Mouse (Mus musculus): ENCODE results near the gene Surf6. TPM values are rescaled to one million over a fixed set of nuclear protein-coding genes. Genes with fewer than 3 reads are reported as not detected.

Surf6 gene
- 5.9 TPM for polyA plus RNA-seq (2014; fragmentation: Illumina TruSeq; extraction: RNeasy Lipid Tissue Mini Kit (QIAGEN cat#74804); ENCODE audit: low read depth, low replicate concordance)

GRCm38 (mm10) chr2:26902467-26903220 is at the start of gene Surf6:
TSS of gene Surf6 (minus strand) at chr2:26902879.

GRCm38 (mm10) chr2:26933304-26934055 is 30.8 kb upstream of the Surf6 start, which contains the start of the genes Surf4 and Stkld1:
TSS of gene Surf4 (minus strand) at chr2:26933928.
TSS of gene Stkld1 (plus strand) at chr2:26934047.

GRCm38 (mm10) chr2:26915927-26916728 is 13.4 kb upstream of the Surf6 start, which contains the start of the genes Surf2 and Surf1:
TSS of gene Surf2 (plus strand) at chr2:26916367.
TSS of gene Surf1 (minus strand) at chr2:26916530.

GRCm38 (mm10) chr2:26910124-26910993 is 7.7 kb upstream of the Surf6 start, which contains the start of the genes Med22 and Rpl7a:
TSS of gene Med22 (minus strand) at chr2:26910677.
TSS of gene Rpl7a (plus strand) at chr2:26910764.

DNA sequence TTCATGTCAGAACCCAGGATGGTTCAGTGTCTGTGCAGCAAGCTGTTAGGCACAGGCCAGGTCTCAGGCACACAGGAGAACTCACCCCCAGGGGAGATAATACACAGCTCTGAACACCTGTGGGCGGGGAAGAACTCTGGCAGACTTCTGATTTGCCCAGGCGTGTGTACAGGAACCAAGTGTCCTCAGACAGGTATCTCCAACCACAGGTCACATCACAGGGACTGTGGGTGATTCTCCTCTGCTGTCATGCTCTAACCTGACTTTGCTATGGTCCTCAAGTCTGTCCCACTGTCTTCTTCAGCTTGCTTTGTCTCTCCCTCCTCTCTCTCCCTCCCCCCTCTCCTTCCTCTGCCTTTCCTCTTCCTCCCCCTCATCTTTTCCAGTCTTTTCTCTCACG is 37.8 kb downstream of the Surf6 start, which contains the start of gene Abo:
Gene Abo, minus strand, starts transcription at position 101 of the 400 bp plus-strand sequence.

Other genes starting within 250 kb of the Surf6 start
- not detected for gene Lcn4, start 231.6 kb downstream of the Surf6 start, polyA plus RNA-seq (2014; fragmentation: Illumina TruSeq; extraction: RNeasy Lipid Tissue Mini Kit (QIAGEN cat#74804); ENCODE audit: low read depth, low replicate concordance)
- gene Abo, start 37.9 kb downstream of the Surf6 start, polyA plus RNA-seq (2014; fragmentation: Illumina TruSeq; extraction: RNeasy Lipid Tissue Mini Kit (QIAGEN cat#74804); ENCODE audit: low read depth, low replicate concordance), result 0.94 TPM
- 5.3 TPM for gene Med22, start 7.8 kb upstream of the Surf6 start, polyA plus RNA-seq (2014; fragmentation: Illumina TruSeq; extraction: RNeasy Lipid Tissue Mini Kit (QIAGEN cat#74804); ENCODE audit: low read depth, low replicate concordance)
- 24.2 TPM for gene Rpl7a, start 7.9 kb upstream of the Surf6 start, polyA plus RNA-seq (2014; fragmentation: Illumina TruSeq; extraction: RNeasy Lipid Tissue Mini Kit (QIAGEN cat#74804); ENCODE audit: low read depth, low replicate concordance)
- gene Surf2, start 13.5 kb upstream of the Surf6 start, polyA plus RNA-seq (2014; fragmentation: Illumina TruSeq; extraction: RNeasy Lipid Tissue Mini Kit (QIAGEN cat#74804); ENCODE audit: low read depth, low replicate concordance), result 4.6 TPM
- 13.2 TPM for gene Surf1, start 13.7 kb upstream of the Surf6 start, polyA plus RNA-seq (2014; fragmentation: Illumina TruSeq; extraction: RNeasy Lipid Tissue Mini Kit (QIAGEN cat#74804); ENCODE audit: low read depth, low replicate concordance)
- 59.1 TPM for gene Surf4, start 31.0 kb upstream of the Surf6 start, polyA plus RNA-seq (2014; fragmentation: Illumina TruSeq; extraction: RNeasy Lipid Tissue Mini Kit (QIAGEN cat#74804); ENCODE audit: low read depth, low replicate concordance)
- gene Stkld1, start 31.2 kb upstream of the Surf6 start, polyA plus RNA-seq (2014; fragmentation: Illumina TruSeq; extraction: RNeasy Lipid Tissue Mini Kit (QIAGEN cat#74804); ENCODE audit: low read depth, low replicate concordance), result 114 TPM
- 27.9 TPM for gene Rexo4, start 61.5 kb upstream of the Surf6 start, polyA plus RNA-seq (2014; fragmentation: Illumina TruSeq; extraction: RNeasy Lipid Tissue Mini Kit (QIAGEN cat#74804); ENCODE audit: low read depth, low replicate concordance)
- gene Adamts13, start 70.5 kb upstream of the Surf6 start, polyA plus RNA-seq (2014; fragmentation: Illumina TruSeq; extraction: RNeasy Lipid Tissue Mini Kit (QIAGEN cat#74804); ENCODE audit: low read depth, low replicate concordance), result not detected
- 5.6 TPM for gene Cacfd1, start 107.0 kb upstream of the Surf6 start, polyA plus RNA-seq (2014; fragmentation: Illumina TruSeq; extraction: RNeasy Lipid Tissue Mini Kit (QIAGEN cat#74804); ENCODE audit: low read depth, low replicate concordance)
- not detected for gene Slc2a6, start 125.1 kb upstream of the Surf6 start, polyA plus RNA-seq (2014; fragmentation: Illumina TruSeq; extraction: RNeasy Lipid Tissue Mini Kit (QIAGEN cat#74804); ENCODE audit: low read depth, low replicate concordance)
- not detected for gene Mymk, start 169.3 kb upstream of the Surf6 start, polyA plus RNA-seq (2014; fragmentation: Illumina TruSeq; extraction: RNeasy Lipid Tissue Mini Kit (QIAGEN cat#74804); ENCODE audit: low read depth, low replicate concordance)
- gene Adamtsl2, start 176.5 kb upstream of the Surf6 start, polyA plus RNA-seq (2014; fragmentation: Illumina TruSeq; extraction: RNeasy Lipid Tissue Mini Kit (QIAGEN cat#74804); ENCODE audit: low read depth, low replicate concordance), result not detected
- gene Fam163b, start 239.6 kb upstream of the Surf6 start, polyA plus RNA-seq (2014; fragmentation: Illumina TruSeq; extraction: RNeasy Lipid Tissue Mini Kit (QIAGEN cat#74804); ENCODE audit: low read depth, low replicate concordance), result not detected